Mouse (Mus musculus): ENCODE measurements around the gene Nmral1. TPM values are rescaled to one million over a fixed set of nuclear protein-coding genes. Genes with fewer than 3 reads are reported as not detected.
"Not testable (repeated sequence)": the region's sequence is repeated elsewhere in the genome, so short reads cannot be mapped to it uniquely, and the experiment has no call there.

The Nmral1 gene
- polyA plus RNA-seq, 2 experiments, result 70.9 to 71.5 TPM

DNA sequence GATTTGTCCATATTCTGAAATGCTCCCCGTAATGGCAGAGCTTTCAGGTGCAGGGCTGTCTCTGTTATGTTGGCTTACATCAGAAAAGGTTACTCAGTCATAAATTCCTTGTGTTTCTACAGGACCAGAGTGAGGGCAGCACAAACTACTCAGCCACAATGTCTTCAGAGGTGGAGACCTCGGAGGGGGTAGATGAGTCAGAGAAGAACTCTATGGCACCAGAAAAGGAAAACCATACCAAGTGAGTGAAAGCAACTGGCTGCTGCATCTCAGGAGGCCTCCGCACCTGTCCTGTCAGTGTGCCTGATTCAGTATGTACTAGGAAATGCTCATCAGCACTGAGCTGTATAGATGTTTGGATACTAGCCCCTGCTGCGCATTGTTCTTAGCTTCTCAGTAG is 43.3 kb upstream of the Nmral1 start:
- Histone ChIP-seq H3K27me3 (ENCODE audit: control insufficient read depth, insufficient read depth, low read length) (no peaks in the 10 kb centered on the region), H3K27ac (replicated peaks; ENCODE audit: low read depth, low read length) (no peak overlapping the region), H3K4me2 (replicated peaks; ENCODE audit: low read depth, low read length, severe bottlenecking) (no peak overlapping the region), H3K9me3 (ENCODE audit: control insufficient read depth, low read length) (no peaks in the 10 kb centered on the region), H3K9ac (ENCODE audit: low read depth, low read length, severe bottlenecking) (no peak overlapping the region), H3K36me3 (ENCODE audit: control insufficient read depth, insufficient read depth, low read length) (peaks cover 45% of the 10 kb centered on the region), H3K4me3 (replicated peaks; ENCODE audit: low read length) (no peak overlapping the region), H3K4me1 (ENCODE audit: control insufficient read depth, insufficient read depth, low read length) (no peaks in the 10 kb centered on the region)
- no peak for DNase-seq (ENCODE audit: low spot score)
- 91% methylated on average over 4 of the region's 4 CpGs for WGBS
- no peak for ATAC-seq (ENCODE audit: low FRiP score, low read depth)
- no peak for TF ChIP-seq POLR2A (IDR thresholded peaks at IDR 0.05; ENCODE audit: borderline replicate concordance, extremely low read depth, insufficient read depth, insufficient read length)

DNA sequence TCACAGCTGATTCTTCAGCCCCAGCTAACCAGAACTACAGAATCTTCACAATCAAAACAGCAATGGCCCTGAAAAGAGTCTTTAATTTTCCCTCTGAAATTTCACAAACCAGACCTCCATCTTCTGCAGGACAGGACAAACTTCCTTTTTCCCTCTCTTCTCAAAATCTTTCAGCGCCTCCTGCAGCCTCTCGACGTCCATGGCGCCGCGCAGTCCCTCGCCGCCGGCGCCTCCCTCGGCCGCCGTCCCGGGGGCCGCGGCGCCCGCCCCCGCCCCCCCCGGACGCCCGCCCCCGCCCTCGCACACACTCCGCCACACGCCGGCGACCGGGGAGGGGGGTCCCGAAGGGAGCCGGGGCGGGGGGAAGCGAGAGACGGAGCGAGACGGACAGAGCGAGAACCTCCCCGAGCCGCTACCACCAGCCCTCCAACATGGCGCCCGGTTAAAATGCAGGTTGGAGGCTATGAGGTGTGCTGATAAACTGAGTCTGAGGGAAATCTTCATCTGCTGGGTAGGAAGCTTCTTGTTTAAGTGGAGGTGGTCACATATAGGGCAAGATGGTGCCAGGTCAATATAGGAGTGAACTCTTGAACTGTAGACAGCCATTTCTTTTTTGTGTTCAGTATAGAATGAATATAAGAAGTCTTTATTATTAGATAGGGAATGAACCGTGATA is 37.6 kb upstream of the Nmral1 start:
- not testable (repeated sequence) for H3K4me1 ChIP-seq (ENCODE audit: control insufficient read depth, insufficient read depth, low read length); DNase-seq (ENCODE audit: low spot score); H3K9me3 ChIP-seq (ENCODE audit: control insufficient read depth, low read length); H3K27me3 ChIP-seq (ENCODE audit: control insufficient read depth, insufficient read depth, low read length); H3K36me3 ChIP-seq (ENCODE audit: control insufficient read depth, insufficient read depth, low read length)
- H3K4me3 ChIP-seq (replicated peaks; ENCODE audit: low read length), result peak overlapping the region; percentile 40
- H3K27ac ChIP-seq (replicated peaks; ENCODE audit: low read depth, low read length), result peak overlapping the region; percentile 69
- WGBS, result 4% methylated on average over 24 of the region's 42 CpGs
- H3K9ac ChIP-seq (ENCODE audit: low read depth, low read length, severe bottlenecking), result peak overlapping the region; percentile 61
- H3K4me2 ChIP-seq (replicated peaks; ENCODE audit: low read depth, low read length, severe bottlenecking), result peak overlapping the region; percentile 37
- peak; percentile 73 for ATAC-seq (ENCODE audit: low FRiP score, low read depth)

DNA sequence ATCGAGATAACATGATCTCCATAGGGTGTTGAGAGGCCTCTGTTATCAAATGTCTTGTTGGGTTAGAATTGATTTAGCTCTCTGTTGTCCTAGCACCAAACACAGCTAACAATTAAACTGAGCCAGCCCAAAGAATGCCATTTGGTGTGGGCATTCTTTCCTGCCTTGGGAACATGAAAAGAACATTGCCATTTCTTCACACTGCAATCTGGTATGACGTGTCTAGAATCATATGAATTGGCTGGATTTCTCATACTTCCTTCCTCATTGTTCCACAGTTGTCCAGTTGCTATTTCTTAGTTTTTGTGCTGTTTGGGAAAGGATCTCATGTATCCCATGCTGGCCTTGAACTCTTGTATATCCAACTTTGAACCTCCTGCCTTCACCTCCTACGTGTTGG is 34.9 kb upstream of the Nmral1 start:
- Histone ChIP-seq H3K4me3 (replicated peaks; ENCODE audit: low read length) (no peak overlapping the region), H3K36me3 (ENCODE audit: control insufficient read depth, insufficient read depth, low read length) (peaks cover 5% of the 10 kb centered on the region; the same call in 1 of the 2 replicates), H3K4me1 (ENCODE audit: control insufficient read depth, insufficient read depth, low read length) (no peaks in the 10 kb centered on the region), H3K9ac (ENCODE audit: low read depth, low read length, severe bottlenecking) (no peak overlapping the region), H3K9me3 (ENCODE audit: control insufficient read depth, low read length) (no peaks in the 10 kb centered on the region), H3K4me2 (replicated peaks; ENCODE audit: low read depth, low read length, severe bottlenecking) (no peak overlapping the region), H3K27me3 (ENCODE audit: control insufficient read depth, insufficient read depth, low read length) (no peaks in the 10 kb centered on the region), H3K27ac (replicated peaks; ENCODE audit: low read depth, low read length) (no peak overlapping the region)
- TF ChIP-seq POLR2A (IDR thresholded peaks at IDR 0.05; ENCODE audit: borderline replicate concordance, extremely low read depth, insufficient read depth, insufficient read length), result no peak
- 90% methylated on average over 3 of the region's 3 CpGs for WGBS
- DNase-seq (ENCODE audit: low spot score), result no peak
- no peak for ATAC-seq (ENCODE audit: low FRiP score, low read depth)

DNA sequence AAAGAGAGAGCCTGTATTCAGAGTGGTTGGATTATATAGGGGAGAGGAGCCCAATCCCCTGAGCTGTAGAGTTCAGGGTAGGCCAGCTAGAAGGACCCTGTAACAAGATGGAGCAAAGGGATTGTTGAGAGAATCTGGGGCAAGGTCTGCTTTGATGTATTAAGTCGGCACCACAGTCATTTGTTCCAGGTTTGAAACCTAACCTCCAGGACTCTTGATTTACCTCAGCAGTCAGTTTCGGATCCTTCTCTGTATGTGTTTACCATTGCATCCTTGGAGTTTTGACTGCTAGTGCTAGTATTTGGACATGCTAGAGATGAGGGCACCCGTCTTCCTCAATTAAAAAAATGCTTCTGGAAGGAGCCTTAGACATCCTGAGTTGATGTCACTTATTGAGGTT is 33.0 kb upstream of the Nmral1 start:
- H3K9me3 ChIP-seq (ENCODE audit: control insufficient read depth, low read length), result no peaks in the 10 kb centered on the region
- peaks cover 5% of the 10 kb centered on the region; the same call in 1 of the 2 replicates for H3K36me3 ChIP-seq (ENCODE audit: control insufficient read depth, insufficient read depth, low read length)
- ATAC-seq (ENCODE audit: low FRiP score, low read depth) (no peak), DNase-seq (ENCODE audit: low spot score) (no peak)
- H3K4me2 ChIP-seq (replicated peaks; ENCODE audit: low read depth, low read length, severe bottlenecking), result no peak overlapping the region
- TF ChIP-seq POLR2A (IDR thresholded peaks at IDR 0.05; ENCODE audit: borderline replicate concordance, extremely low read depth, insufficient read depth, insufficient read length), result no peak
- no peaks in the 10 kb centered on the region for H3K4me1 ChIP-seq (ENCODE audit: control insufficient read depth, insufficient read depth, low read length)
- no peak overlapping the region for H3K9ac ChIP-seq (ENCODE audit: low read depth, low read length, severe bottlenecking)
- no peak overlapping the region for H3K4me3 ChIP-seq (replicated peaks; ENCODE audit: low read length)
- 85% methylated on average over 3 of the region's 3 CpGs for WGBS
- no peaks in the 10 kb centered on the region for H3K27me3 ChIP-seq (ENCODE audit: control insufficient read depth, insufficient read depth, low read length)
- H3K27ac ChIP-seq (replicated peaks; ENCODE audit: low read depth, low read length), result no peak overlapping the region

DNA sequence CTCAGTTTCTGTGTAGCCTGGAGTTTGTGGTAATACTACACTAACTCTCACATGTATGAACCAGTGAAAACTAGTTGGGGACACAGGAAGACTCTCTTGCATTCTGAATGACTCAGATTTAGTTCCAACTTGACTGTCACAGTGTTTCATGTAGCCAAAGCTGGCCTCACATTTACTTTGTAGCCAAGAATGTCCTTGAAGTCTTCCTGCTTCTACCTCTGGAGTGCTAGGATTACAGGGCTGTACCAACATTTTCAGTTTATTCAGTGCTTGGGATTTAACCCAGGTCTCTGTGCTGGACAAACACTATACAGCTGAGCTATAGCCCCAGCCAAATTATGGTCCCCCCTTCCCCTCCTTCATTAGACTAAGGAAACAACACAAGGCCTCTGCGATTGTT is 23.0 kb upstream of the Nmral1 start:
- no peak for DNase-seq (ENCODE audit: low spot score)
- Histone ChIP-seq H3K4me3 (replicated peaks; ENCODE audit: low read length) (no peak overlapping the region), H3K4me2 (replicated peaks; ENCODE audit: low read depth, low read length, severe bottlenecking) (no peak overlapping the region), H3K9me3 (ENCODE audit: control insufficient read depth, low read length) (no peaks in the 10 kb centered on the region), H3K9ac (ENCODE audit: low read depth, low read length, severe bottlenecking) (no peak overlapping the region), H3K27ac (replicated peaks; ENCODE audit: low read depth, low read length) (no peak overlapping the region), H3K27me3 (ENCODE audit: control insufficient read depth, insufficient read depth, low read length) (no peaks in the 10 kb centered on the region), H3K36me3 (ENCODE audit: control insufficient read depth, insufficient read depth, low read length) (peaks cover 4% of the 10 kb centered on the region; the same call in 1 of the 2 replicates), H3K4me1 (ENCODE audit: control insufficient read depth, insufficient read depth, low read length) (no peaks in the 10 kb centered on the region)
- TF ChIP-seq POLR2A (IDR thresholded peaks at IDR 0.05; ENCODE audit: borderline replicate concordance, extremely low read depth, insufficient read depth, insufficient read length), result no peak
- no peak for ATAC-seq (ENCODE audit: low FRiP score, low read depth)
- 100% methylated on average over 1 of the region's 1 CpGs for WGBS
